Mouse (Mus musculus) forebrain, embryonic 10.5 days (tissue): ENCODE measurements around the gene Glcci1. TPM values are rescaled to one million over a fixed set of nuclear protein-coding genes. Genes with fewer than 3 reads are reported as not detected.

Source experiments
- DNase-seq: peaks from one replicate; pipeline ENCODE4 v3.0.0-alpha.2; 2017; ENCODE audit warnings: low spot score; ENCODE audit errors: extremely low spot score
- H3K27ac ChIP-seq: fragments of 300-500 bp; sonication (generic); 2 replicates; pipeline ENCODE4 v1.5.1; 2016; ENCODE audit warnings: mild to moderate bottlenecking
- H3K27me3 ChIP-seq: fragments of 300-500 bp; sonication (generic); 2 replicates; pipeline ENCODE4 v1.6.1; 2016; ENCODE audit warnings: mild to moderate bottlenecking; ENCODE audit not compliant: poor library complexity, severe bottlenecking
- H3K36me3 ChIP-seq: fragments of 300-500 bp; sonication (generic); replicated peaks from 2 replicates; pipeline ENCODE4 v1.6.1; 2016; ENCODE audit warnings: mild to moderate bottlenecking, moderate library complexity
- H3K4me1 ChIP-seq: fragments of 300-500 bp; sonication (generic); 2 replicates; pipeline ENCODE4 v1.6.1; 2016
- H3K4me3 ChIP-seq: fragments of 300-500 bp; sonication (generic); 2 replicates; pipeline ENCODE4 v1.5.1; 2016; ENCODE audit warnings: mild to moderate bottlenecking, moderate library complexity
- H3K9me3 ChIP-seq: fragments of 300-500 bp; sonication (generic); 2 replicates; pipeline ENCODE4 v1.6.1; 2016; ENCODE audit warnings: mild to moderate bottlenecking, moderate library complexity
- WGBS: fragments of 180-500 bp; shearing (Covaris S2); methylation state at CpG from one replicate; pipeline ENCODE4 v1.1.7; 2016; 5-methylcytosine and 5-hydroxymethylcytosine counted together
- polyA plus RNA-seq: library from polyadenylated mRNA; unstranded; fragments of >200 nt; fragmentation: Nextera tagmentation; extraction: Ambion mirVana; gene quantifications from 2 replicates; pipeline ENCODE4 v1.2.1, GENCODE M21; 2016

The Glcci1 gene
- polyA plus RNA-seq, 1 experiment from 2014 or later = 5.8 TPM

GRCm38 (mm10) chr6:8485414-8486175 lies 23.8 kb upstream of the Glcci1 start:
- H3K4me1 ChIP-seq = peaks cover 17% of the 10 kb centered on the region
- H3K36me3 ChIP-seq = no peaks in the 10 kb centered on the region
- H3K9me3 ChIP-seq = no peaks in the 10 kb centered on the region
- H3K27me3 ChIP-seq = no peaks in the 10 kb centered on the region
- no peak for DNase-seq
- H3K27ac ChIP-seq = no peak overlapping the region
- H3K4me3 ChIP-seq = no peak overlapping the region
- 92% methylated on average over 16 of the region's 16 CpGs for WGBS

- peak overlapping the region; percentile 8; the same call in 1 of the 2 replicates for H3K27ac ChIP-seq
- no peaks in the 10 kb centered on the region for H3K36me3 ChIP-seq
- no peaks in the 10 kb centered on the region for H3K9me3 ChIP-seq
- H3K4me1 ChIP-seq = peaks cover 17% of the 10 kb centered on the region
- 85% methylated on average over 17 of the region's 17 CpGs for WGBS
- DNase-seq = no peak
- no peaks in the 10 kb centered on the region for H3K27me3 ChIP-seq
- H3K4me3 ChIP-seq = no peak overlapping the region
Observed at GRCm38 (mm10) chr6:8486391-8487043, 22.9 kb upstream of the Glcci1 start.

- Histone ChIP-seq H3K4me1 (peaks cover 17% of the 10 kb centered on the region), H3K9me3 (no peaks in the 10 kb centered on the region), H3K36me3 (no peaks in the 10 kb centered on the region), H3K27me3 (no peaks in the 10 kb centered on the region), H3K4me3 (no peak overlapping the region), H3K27ac (0 out of 2 replicates have a peak overlapping the region, but pooled peaks have one; percentile 8)
- 51% methylated on average over 20 of the region's 20 CpGs for WGBS
- DNase-seq = no peak
Observed at GRCm38 (mm10) chr6:8487044-8487853, 22.2 kb upstream of the Glcci1 start.

- WGBS = 76% methylated on average over 5 of the region's 5 CpGs
- no peaks in the 10 kb centered on the region for H3K9me3 ChIP-seq
- no peak for DNase-seq
- H3K27me3 ChIP-seq = no peaks in the 10 kb centered on the region
- peaks cover 17% of the 10 kb centered on the region for H3K4me1 ChIP-seq
- H3K36me3 ChIP-seq = no peaks in the 10 kb centered on the region
- H3K27ac ChIP-seq = no peak overlapping the region
- H3K4me3 ChIP-seq = no peak overlapping the region
Observed at GRCm38 (mm10) chr6:8488249-8488648, 21.2 kb upstream of the Glcci1 start.

GRCm38 (mm10) chr6:8489266-8489665 lies 20.1 kb upstream of the Glcci1 start:
- Histone ChIP-seq H3K9me3 (no peaks in the 10 kb centered on the region), H3K27me3 (no peaks in the 10 kb centered on the region), H3K4me3 (no peak overlapping the region), H3K4me1 (peaks cover 17% of the 10 kb centered on the region), H3K36me3 (no peaks in the 10 kb centered on the region), H3K27ac (no peak overlapping the region)
- 74% methylated on average over 7 of the region's 7 CpGs for WGBS
- DNase-seq = no peak

- no peaks in the 10 kb centered on the region for H3K36me3 ChIP-seq
- H3K27ac ChIP-seq = no peak overlapping the region
- H3K4me3 ChIP-seq = no peak overlapping the region
- 91% methylated on average over 1 of the region's 1 CpGs for WGBS
- H3K9me3 ChIP-seq = no peaks in the 10 kb centered on the region
- H3K4me1 ChIP-seq = peaks cover 17% of the 10 kb centered on the region
- no peaks in the 10 kb centered on the region for H3K27me3 ChIP-seq
- no peak for DNase-seq
Observed at GRCm38 (mm10) chr6:8489938-8490585, 19.3 kb upstream of the Glcci1 start.

- no peaks in the 10 kb centered on the region for H3K9me3 ChIP-seq
- no peaks in the 10 kb centered on the region for H3K36me3 ChIP-seq
- H3K27me3 ChIP-seq = no peaks in the 10 kb centered on the region
- H3K4me3 ChIP-seq = no peak overlapping the region
- DNase-seq = no peak
- WGBS = 93% methylated on average over 3 of the region's 3 CpGs
- peaks cover 5% of the 10 kb centered on the region for H3K4me1 ChIP-seq
- H3K27ac ChIP-seq = no peak overlapping the region
Observed at GRCm38 (mm10) chr6:8492248-8492647, 17.2 kb upstream of the Glcci1 start.

- no peak overlapping the region for H3K4me3 ChIP-seq
- H3K27me3 ChIP-seq = no peaks in the 10 kb centered on the region
- H3K4me1 ChIP-seq = no peaks in the 10 kb centered on the region
- no peaks in the 10 kb centered on the region; the same call in 1 of the 2 replicates for H3K9me3 ChIP-seq
- WGBS = 85% methylated on average over 5 of the region's 5 CpGs
- H3K27ac ChIP-seq = no peak overlapping the region
- H3K36me3 ChIP-seq = no peaks in the 10 kb centered on the region
- DNase-seq = no peak
Observed at GRCm38 (mm10) chr6:8495109-8495826, 14.1 kb upstream of the Glcci1 start.

- no peak for DNase-seq
- Histone ChIP-seq H3K27me3 (no peaks in the 10 kb centered on the region), H3K4me3 (no peak overlapping the region), H3K4me1 (no peaks in the 10 kb centered on the region), H3K9me3 (no peaks in the 10 kb centered on the region; the same call in 1 of the 2 replicates), H3K27ac (no peak overlapping the region), H3K36me3 (no peaks in the 10 kb centered on the region)
- 83% methylated on average over 4 of the region's 4 CpGs for WGBS
Observed at GRCm38 (mm10) chr6:8495827-8496222, 13.6 kb upstream of the Glcci1 start.

GRCm38 (mm10) chr6:8497234-8497867 lies 12.0 kb upstream of the Glcci1 start:
- Histone ChIP-seq H3K9me3 (no peaks in the 10 kb centered on the region; the same call in 1 of the 2 replicates), H3K36me3 (no peaks in the 10 kb centered on the region), H3K4me1 (no peaks in the 10 kb centered on the region), H3K27me3 (no peaks in the 10 kb centered on the region), H3K27ac (no peak overlapping the region), H3K4me3 (no peak overlapping the region)
- no peak for DNase-seq
- 80% methylated on average over 6 of the region's 6 CpGs for WGBS

- H3K9me3 ChIP-seq = no peaks in the 10 kb centered on the region; the same call in 1 of the 2 replicates
- no peak for DNase-seq
- 94% methylated on average over 6 of the region's 6 CpGs for WGBS
- no peak overlapping the region for H3K4me3 ChIP-seq
- H3K27ac ChIP-seq = no peak overlapping the region
- H3K36me3 ChIP-seq = no peaks in the 10 kb centered on the region
- H3K4me1 ChIP-seq = no peaks in the 10 kb centered on the region
- no peaks in the 10 kb centered on the region for H3K27me3 ChIP-seq
Observed at GRCm38 (mm10) chr6:8497868-8498257, 11.5 kb upstream of the Glcci1 start.
